Mouse (Mus musculus) neural tube, embryonic 13.5 days (tissue): ENCODE data around the gene Pxylp1. TPM values are rescaled to one million over a fixed set of nuclear protein-coding genes. Genes with fewer than 3 reads are reported as not detected.

Experiments used
- ATAC-seq: fragments of 200-750 bp; cut with Nextera tagmentation; 2 replicates; pipeline ENCODE4 v1.8.0; 2017; ENCODE audit warnings: low read depth, mild to moderate bottlenecking, moderate TSS enrichment, moderate library complexity
- H3K27ac ChIP-seq: fragments of 300-500 bp; sonication (generic); replicated peaks from 2 replicates; pipeline ENCODE4 v1.5.1; 2015; ENCODE audit warnings: moderate library complexity, mild to moderate bottlenecking, inconsistent platforms
- H3K27me3 ChIP-seq: fragments of 300-500 bp; sonication (generic); 2 replicates; pipeline ENCODE4 v1.6.1; 2015; ENCODE audit warnings: mild to moderate bottlenecking, inconsistent platforms
- H3K36me3 ChIP-seq: fragments of 300-500 bp; sonication (generic); 2 replicates; pipeline ENCODE4 v1.6.1; 2015; ENCODE audit warnings: mild to moderate bottlenecking, inconsistent platforms
- H3K4me1 ChIP-seq: fragments of 300-500 bp; sonication (generic); replicated peaks from 2 replicates; pipeline ENCODE4 v1.6.1; 2015; ENCODE audit warnings: inconsistent platforms
- H3K4me2 ChIP-seq: fragments of 300-500 bp; sonication (generic); 2 replicates; pipeline ENCODE4 v1.6.1; 2015; ENCODE audit warnings: inconsistent platforms, mild to moderate bottlenecking, moderate library complexity
- H3K4me3 ChIP-seq: fragments of 300-500 bp; sonication (generic); 2 replicates; pipeline ENCODE4 v1.5.1; 2015; ENCODE audit warnings: mild to moderate bottlenecking, inconsistent platforms
- H3K9ac ChIP-seq: fragments of 300-500 bp; sonication (generic); 2 replicates; pipeline ENCODE4 v1.6.1; 2015; ENCODE audit warnings: moderate library complexity, mild to moderate bottlenecking, inconsistent platforms
- H3K9me3 ChIP-seq: fragments of 300-500 bp; sonication (generic); 2 replicates; pipeline ENCODE4 v1.6.1; 2016; ENCODE audit warnings: inconsistent platforms
- WGBS: fragments of 180-500 bp; shearing (Covaris S2); methylation state at CpG from one replicate; pipeline ENCODE4 v1.1.7; 2015; 5-methylcytosine and 5-hydroxymethylcytosine counted together
- polyA plus RNA-seq: library from polyadenylated mRNA; unstranded; fragments of >200 nt; fragmentation: Nextera tagmentation; extraction: Ambion mirVana; gene quantifications from 2 replicates; pipeline ENCODE4 v1.2.1, GENCODE M21; 2015

The Pxylp1 gene
- polyA plus RNA-seq, 1 experiment from 2014 or later, result 33.4 TPM

DNA sequence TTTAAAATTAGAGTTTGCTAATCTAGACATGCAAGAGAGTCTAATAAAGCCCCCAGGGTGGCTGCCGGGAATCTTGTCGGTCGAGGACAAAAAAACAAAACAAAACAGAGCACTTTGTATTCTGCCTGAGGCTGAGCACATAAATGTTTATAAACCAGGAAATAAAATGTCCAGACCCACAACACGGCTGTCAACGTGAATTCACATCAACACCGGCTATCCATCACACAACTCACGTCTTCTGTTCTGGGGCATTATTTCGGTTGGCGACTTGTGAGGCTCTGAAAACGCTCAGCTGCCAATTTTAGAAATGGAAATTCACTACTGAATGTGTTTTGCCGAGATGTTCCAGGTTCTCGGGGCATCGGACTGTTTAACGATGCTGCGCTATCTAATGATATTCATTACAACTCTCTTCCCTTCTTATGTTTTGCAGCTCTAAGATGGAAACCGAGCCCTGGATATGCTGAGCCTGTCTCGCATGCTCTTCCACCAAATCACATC is 61.6 kb downstream of the Pxylp1 start:
- Histone ChIP-seq H3K27ac (peak overlapping the region; percentile 67), H3K9ac (0 out of 2 replicates have a peak overlapping the region, but pooled peaks have one; percentile 17), H3K4me3 (no peak overlapping the region), H3K9me3 (no peaks in the 10 kb centered on the region), H3K4me1 (peaks cover 31% of the 10 kb centered on the region), H3K4me2 (peak overlapping the region; percentile 21; the same call in 1 of the 2 replicates), H3K27me3 (no peaks in the 10 kb centered on the region), H3K36me3 (0 out of 2 replicates have a peak, but pooled peaks cover 8% of the 10 kb centered on the region)
- no peak for ATAC-seq
- WGBS, result 40% methylated on average over 17 of the region's 17 CpGs

- WGBS, result 80% methylated on average over 3 of the region's 3 CpGs
- no peak overlapping the region for H3K4me3 ChIP-seq
- H3K27me3 ChIP-seq, result no peaks in the 10 kb centered on the region
- H3K4me2 ChIP-seq, result no peak overlapping the region
- H3K9ac ChIP-seq, result no peak overlapping the region
- H3K36me3 ChIP-seq, result peaks cover 20% of the 10 kb centered on the region
- H3K4me1 ChIP-seq, result peaks cover 31% of the 10 kb centered on the region
- no peak overlapping the region for H3K27ac ChIP-seq
- ATAC-seq, result no peak
- no peaks in the 10 kb centered on the region for H3K9me3 ChIP-seq
Measured at GRCm38 (mm10) chr9:96829682-96830081, 62.8 kb downstream of the Pxylp1 start.

GRCm38 (mm10) chr9:96828071-96828470 is 64.4 kb downstream of the Pxylp1 start:
- Histone ChIP-seq H3K4me1 (peaks cover 29% of the 10 kb centered on the region), H3K9ac (no peak overlapping the region), H3K36me3 (peaks cover 28% of the 10 kb centered on the region), H3K4me2 (no peak overlapping the region), H3K9me3 (no peaks in the 10 kb centered on the region), H3K27me3 (no peaks in the 10 kb centered on the region), H3K4me3 (no peak overlapping the region), H3K27ac (no peak overlapping the region)
- ATAC-seq, result no peak
- 67% methylated on average over 2 of the region's 2 CpGs for WGBS

DNA sequence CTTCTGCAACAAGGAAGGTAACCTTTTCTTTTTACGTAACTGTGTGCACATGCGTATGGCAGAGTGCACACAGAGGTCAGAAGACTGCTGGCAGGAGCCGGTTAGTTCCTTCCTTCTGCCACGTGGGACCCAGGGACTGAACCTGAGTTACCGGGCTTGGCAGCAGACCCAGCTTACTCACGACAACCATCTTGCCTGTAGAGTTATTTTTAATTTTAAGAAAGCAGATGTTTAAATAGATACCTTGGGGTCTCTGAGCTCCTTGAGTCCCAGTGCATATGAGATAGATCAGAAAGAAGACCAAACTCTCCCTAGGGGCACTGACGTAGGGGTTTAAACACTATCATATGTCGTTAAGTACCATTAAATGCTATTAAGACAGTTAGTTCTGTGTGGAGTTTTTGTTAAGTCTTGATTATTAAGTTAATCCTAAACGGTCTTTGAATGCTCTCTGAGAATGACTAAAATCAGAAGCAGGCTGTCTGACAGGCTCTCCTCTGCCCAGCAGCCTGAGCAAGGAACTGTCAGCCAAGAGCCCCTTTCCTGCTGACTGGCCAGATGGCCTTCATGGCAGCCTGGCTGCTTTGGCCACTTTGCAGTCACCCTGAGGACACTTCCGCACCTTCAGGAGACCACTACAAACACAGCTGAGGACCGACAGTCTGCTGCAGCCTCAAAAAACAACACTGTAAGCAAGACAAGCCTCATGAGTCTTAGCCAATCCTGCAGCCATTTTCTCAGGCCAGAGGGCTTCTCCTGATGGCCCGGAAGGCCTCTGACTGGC is 65.3 kb downstream of the Pxylp1 start:
- WGBS, result 72% methylated on average over 12 of the region's 12 CpGs
- Histone ChIP-seq H3K36me3 (peaks cover 28% of the 10 kb centered on the region), H3K9ac (no peak overlapping the region), H3K4me2 (no peak overlapping the region), H3K4me3 (no peak overlapping the region), H3K9me3 (no peaks in the 10 kb centered on the region), H3K27ac (no peak overlapping the region), H3K4me1 (peaks cover 20% of the 10 kb centered on the region), H3K27me3 (no peaks in the 10 kb centered on the region)
- no peak for ATAC-seq

GRCm38 (mm10) chr9:96824857-96825256 is 67.6 kb downstream of the Pxylp1 start:
- Histone ChIP-seq H3K4me1 (0 out of 2 replicates have a peak, but pooled peaks cover 11% of the 10 kb centered on the region), H3K27ac (no peak overlapping the region), H3K27me3 (no peaks in the 10 kb centered on the region), H3K9me3 (no peaks in the 10 kb centered on the region), H3K36me3 (peaks cover 28% of the 10 kb centered on the region), H3K9ac (no peak overlapping the region), H3K4me3 (no peak overlapping the region), H3K4me2 (no peak overlapping the region)
- no peak for ATAC-seq
- WGBS, result 93% methylated on average over 18 of the region's 18 CpGs

- 83% methylated on average over 12 of the region's 12 CpGs for WGBS
- peaks cover 28% of the 10 kb centered on the region for H3K36me3 ChIP-seq
- no peak for ATAC-seq
Measured at GRCm38 (mm10) chr9:96824026-96824425, 68.4 kb downstream of the Pxylp1 start.

GRCm38 (mm10) chr9:96823541-96823940 is 68.9 kb downstream of the Pxylp1 start:
- Histone ChIP-seq H3K27ac (no peak overlapping the region), H3K4me2 (no peak overlapping the region), H3K36me3 (peaks cover 28% of the 10 kb centered on the region), H3K9me3 (no peaks in the 10 kb centered on the region), H3K4me3 (no peak overlapping the region), H3K27me3 (no peaks in the 10 kb centered on the region), H3K9ac (no peak overlapping the region), H3K4me1 (0 out of 2 replicates have a peak, but pooled peaks cover 11% of the 10 kb centered on the region)
- WGBS, result 74% methylated on average over 5 of the region's 5 CpGs
- no peak for ATAC-seq

More at GRCm38 (mm10) chr9:96824026-96824425, 68.4 kb downstream of the Pxylp1 start:
- Histone ChIP-seq H3K4me3 (no peak overlapping the region), H3K9ac (no peak overlapping the region), H3K27me3 (no peaks in the 10 kb centered on the region), H3K27ac (no peak overlapping the region), H3K4me1 (0 out of 2 replicates have a peak, but pooled peaks cover 11% of the 10 kb centered on the region), H3K9me3 (no peaks in the 10 kb centered on the region), H3K4me2 (no peak overlapping the region)

- Histone ChIP-seq H3K27me3 (no peaks in the 10 kb centered on the region), H3K27ac (no peak overlapping the region), H3K9me3 (no peaks in the 10 kb centered on the region), H3K4me3 (no peak overlapping the region), H3K36me3 (peaks cover 28% of the 10 kb centered on the region), H3K9ac (no peak overlapping the region), H3K4me1 (0 out of 2 replicates have a peak, but pooled peaks cover 11% of the 10 kb centered on the region), H3K4me2 (no peak overlapping the region)
- WGBS, result 93% methylated on average over 9 of the region's 9 CpGs
- no peak for ATAC-seq
Measured at GRCm38 (mm10) chr9:96823005-96823404, 69.5 kb downstream of the Pxylp1 start.

- H3K9ac ChIP-seq, result no peak overlapping the region
- H3K27me3 ChIP-seq, result no peaks in the 10 kb centered on the region
- 0 out of 2 replicates have a peak, but pooled peaks cover 2% of the 10 kb centered on the region for H3K36me3 ChIP-seq
- H3K4me1 ChIP-seq, result 0 out of 2 replicates have a peak, but pooled peaks cover 9% of the 10 kb centered on the region
- H3K4me2 ChIP-seq, result no peak overlapping the region
- no peak overlapping the region for H3K4me3 ChIP-seq
- H3K27ac ChIP-seq, result no peak overlapping the region
- H3K9me3 ChIP-seq, result no peaks in the 10 kb centered on the region
- peak; percentile 45 for ATAC-seq
- 67% methylated on average over 11 of the region's 11 CpGs for WGBS
Measured at GRCm38 (mm10) chr9:96818822-96819481, 73.5 kb downstream of the Pxylp1 start.

DNA sequence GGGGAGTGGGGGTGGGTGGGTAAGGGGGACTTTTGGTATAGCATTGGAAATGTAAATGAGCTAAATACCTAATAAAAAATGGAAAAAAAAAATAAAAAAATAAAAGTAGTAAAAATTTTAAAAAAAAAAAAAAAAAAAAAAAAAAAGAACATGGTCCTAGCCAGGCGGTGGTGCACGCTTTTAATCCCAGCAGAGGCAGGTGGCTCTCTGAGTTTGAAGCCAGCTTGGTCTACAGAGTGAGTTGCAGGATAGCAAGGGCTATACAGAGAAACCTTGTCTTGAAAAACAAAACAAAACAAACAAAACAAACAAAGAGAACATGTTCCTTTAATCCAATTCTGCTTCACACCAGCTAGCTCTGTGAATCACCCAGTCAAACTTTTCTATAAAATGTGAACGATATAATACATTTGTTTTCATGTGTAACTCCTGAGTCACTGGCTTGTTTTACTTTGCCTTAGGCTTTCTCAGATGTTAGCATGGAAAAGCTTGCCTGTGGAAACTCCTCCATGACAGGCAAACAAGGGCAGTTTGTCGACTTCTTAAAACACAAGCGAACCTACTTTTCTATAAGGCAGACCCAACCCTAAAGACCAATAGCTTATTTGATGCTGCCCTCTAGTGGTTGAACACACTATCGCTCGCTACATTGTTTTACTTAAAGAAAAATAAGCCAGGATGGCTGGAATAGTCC is 74.2 kb downstream of the Pxylp1 start:
- 38% methylated on average over 7 of the region's 7 CpGs for WGBS
- no peak overlapping the region for H3K4me2 ChIP-seq
- H3K36me3 ChIP-seq, result no peaks in the 10 kb centered on the region
- H3K27me3 ChIP-seq, result no peaks in the 10 kb centered on the region
- 0 out of 2 replicates have a peak, but pooled peaks cover 7% of the 10 kb centered on the region for H3K4me1 ChIP-seq
- peak; percentile 77 for ATAC-seq
- no peak overlapping the region for H3K4me3 ChIP-seq
- H3K9me3 ChIP-seq, result no peaks in the 10 kb centered on the region
- no peak overlapping the region for H3K9ac ChIP-seq
- no peak overlapping the region for H3K27ac ChIP-seq

GRCm38 (mm10) chr9:96811996-96812395 is 80.5 kb downstream of the Pxylp1 start:
- no peak overlapping the region for H3K27ac ChIP-seq
- WGBS, result 45% methylated on average over 4 of the region's 4 CpGs
- ATAC-seq, result no peak
- H3K9ac ChIP-seq, result no peak overlapping the region
- no peak overlapping the region for H3K4me2 ChIP-seq
- H3K4me1 ChIP-seq, result no peaks in the 10 kb centered on the region
- H3K36me3 ChIP-seq, result no peaks in the 10 kb centered on the region
- no peaks in the 10 kb centered on the region for H3K9me3 ChIP-seq
- no peaks in the 10 kb centered on the region for H3K27me3 ChIP-seq
- H3K4me3 ChIP-seq, result no peak overlapping the region
